Mouse (Mus musculus) urinary bladder, postnatal 4 days (tissue): Measurements from ENCODE around the gene Cisd1.
"Not testable (repeated sequence)": the region's sequence is repeated elsewhere in the genome, so short reads cannot be mapped to it uniquely, and the experiment has no call there.

Experiments used
- DNase-seq, 2 experiments: peaks; one replicate each; pipeline ENCODE4 v3.0.0; 2021 to 2022; ENCODE audit warnings: low spot score in 2 of 2

Cisd1 gene

GRCm38 (mm10) chr10:71344579-71345143, at the start of gene Cisd1:
TSS of gene Cisd1 (minus strand) at chr10:71344954.
- DNase-seq, result peak; percentile 91

GRCm38 (mm10) chr10:71389311-71389710, 44.6 kb upstream of the Cisd1 start:
- DNase-seq, result no peak

DNA sequence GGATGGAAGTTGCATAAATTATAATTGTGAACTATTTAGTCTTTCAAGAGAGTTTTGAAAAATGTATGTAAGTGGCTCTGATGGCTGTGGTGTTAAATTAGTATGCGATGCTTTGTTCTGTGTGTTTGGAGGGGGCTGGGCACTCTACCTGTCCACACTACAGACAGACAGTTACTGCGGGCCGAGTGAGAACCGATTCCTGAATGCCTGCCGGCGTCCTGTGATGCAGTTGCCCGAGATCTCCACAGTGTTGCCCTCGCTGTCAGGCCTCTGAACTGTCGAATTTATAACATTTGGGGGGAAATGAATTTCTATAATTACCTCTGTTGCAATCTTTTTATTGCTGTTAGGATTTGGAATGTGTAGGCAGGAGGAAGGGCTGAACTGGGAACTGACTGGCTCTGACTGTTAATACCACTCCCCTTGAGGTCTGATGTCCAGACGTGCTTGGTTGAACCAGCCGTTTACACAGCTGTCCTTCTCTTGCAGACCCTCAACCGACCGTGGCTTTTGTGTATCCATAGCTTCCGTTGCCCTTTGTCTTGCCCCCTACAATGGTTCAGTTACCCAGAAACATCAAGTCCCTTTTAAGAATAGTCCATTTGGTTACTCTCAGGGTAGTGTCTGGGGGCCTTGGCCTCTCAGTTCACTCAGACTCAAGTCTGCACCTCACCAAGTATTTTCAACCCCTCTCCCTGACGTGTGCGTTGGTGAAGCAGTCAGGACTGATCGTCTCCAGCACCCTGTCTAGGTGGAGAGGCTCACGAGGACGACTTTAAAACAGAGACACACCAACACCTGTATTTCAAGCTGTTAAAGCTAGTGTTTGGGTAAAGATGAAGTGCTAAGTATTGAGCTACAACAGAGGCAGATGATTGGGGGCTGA, 39.6 kb upstream of the Cisd1 start:
- no peak for DNase-seq

DNA sequence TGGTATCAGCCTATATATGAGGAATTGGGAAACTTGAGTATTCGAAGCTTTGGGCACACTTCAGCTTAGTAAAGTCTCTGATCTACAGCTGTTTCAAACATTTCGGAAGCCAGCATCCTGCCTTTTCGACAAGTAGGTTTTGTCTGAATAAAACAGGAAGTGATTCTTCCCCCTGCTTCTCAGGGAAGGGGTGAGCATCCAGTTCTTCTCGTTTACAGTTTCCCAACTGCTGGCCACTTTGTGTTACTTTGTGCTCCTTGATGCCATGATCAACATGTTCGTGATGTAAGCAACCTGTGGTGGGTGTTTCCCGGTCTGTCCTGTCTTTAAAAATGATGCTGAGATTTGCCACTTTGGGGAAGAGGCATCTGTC, 38.8 kb upstream of the Cisd1 start:
- DNase-seq, result not testable (repeated sequence)

DNA sequence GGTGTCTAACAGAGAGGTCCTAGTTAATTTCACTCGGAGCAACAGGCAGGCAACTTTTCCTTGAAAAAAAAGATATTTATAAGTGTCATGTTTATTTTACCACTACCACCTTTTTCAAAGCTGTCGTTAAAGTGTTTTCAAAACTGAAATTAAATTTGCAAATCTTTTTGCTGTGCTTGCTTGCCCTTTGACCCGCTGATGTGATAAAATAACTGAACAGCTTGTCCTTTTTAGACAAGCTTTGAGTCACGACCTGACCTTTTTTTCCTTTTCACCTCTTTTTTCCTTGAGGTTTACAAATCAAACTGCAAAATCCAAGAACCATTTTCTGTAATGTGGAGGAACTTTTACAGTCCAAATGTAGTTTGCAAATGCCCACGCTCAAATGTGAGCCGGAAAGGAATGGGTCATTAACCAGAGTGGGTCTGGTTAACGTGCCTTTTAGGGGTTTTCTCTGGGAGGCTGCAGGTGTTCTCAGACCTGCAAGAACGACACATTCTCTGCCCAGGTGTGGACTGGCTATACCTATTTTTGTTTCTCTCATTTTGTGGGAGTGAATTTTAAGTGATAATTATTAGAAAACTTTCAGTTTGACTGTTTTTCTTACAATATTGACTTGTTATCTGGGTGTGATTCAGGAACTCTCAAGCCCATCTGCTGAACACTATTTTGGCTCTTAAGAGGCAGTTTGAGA, 38.3 kb upstream of the Cisd1 start:
- no peak for DNase-seq

- DNase-seq, result no peak
Observed at GRCm38 (mm10) chr10:71382109-71382508, 37.4 kb upstream of the Cisd1 start.

DNA sequence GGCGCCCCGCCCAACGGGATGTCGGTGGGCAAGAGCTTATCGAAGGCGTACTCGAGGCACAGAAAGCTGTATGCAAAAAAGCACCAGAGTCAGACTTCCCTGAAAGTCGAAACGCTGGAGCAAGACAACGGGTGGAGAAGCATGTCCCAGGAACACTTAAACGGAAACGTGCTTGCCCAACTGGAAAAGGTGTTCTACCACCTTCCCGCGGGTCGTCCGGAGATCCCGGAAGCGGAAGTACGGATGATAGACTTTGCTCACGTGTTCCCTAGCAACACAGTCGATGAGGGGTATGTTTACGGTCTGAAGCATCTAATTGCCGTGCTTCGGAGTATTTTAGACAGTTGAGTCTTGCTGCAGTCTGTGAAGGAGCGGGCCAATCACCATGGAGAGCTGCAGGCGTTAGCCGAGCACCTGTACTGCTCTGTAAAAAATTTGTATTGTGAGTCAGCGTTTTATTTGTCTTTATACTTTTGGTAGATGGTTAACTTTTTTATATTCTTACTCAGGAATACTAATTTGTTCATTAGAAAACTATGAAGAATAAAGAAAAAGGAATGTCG, 36.8 kb upstream of the Cisd1 start:
- no peak for DNase-seq

DNA sequence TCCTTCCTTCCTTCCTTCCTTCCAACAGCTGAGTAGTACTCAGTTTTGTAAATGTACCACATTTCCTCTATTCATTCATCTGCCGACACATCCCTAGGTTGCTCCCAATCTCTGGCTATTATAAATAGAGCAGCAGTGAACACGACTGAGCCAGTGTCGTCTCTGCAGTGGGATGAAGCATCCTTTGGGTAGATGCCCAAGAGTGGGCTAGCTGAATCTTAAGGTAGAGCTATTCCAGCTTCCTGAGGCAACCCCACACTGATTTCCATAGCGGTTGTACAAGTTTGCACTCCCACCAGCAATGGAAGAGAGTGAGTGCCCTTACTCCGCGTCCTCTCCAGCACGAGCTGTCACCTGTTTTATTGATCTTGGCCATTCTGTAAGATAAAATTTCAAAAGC, 35.7 kb upstream of the Cisd1 start:
- DNase-seq, result no peak

GRCm38 (mm10) chr10:71376014-71376413, 31.3 kb upstream of the Cisd1 start:
- DNase-seq, result no peak

- DNase-seq, result no peak
Observed at GRCm38 (mm10) chr10:71373706-71374105, 29.0 kb upstream of the Cisd1 start.

- no peak for DNase-seq
Observed at GRCm38 (mm10) chr10:71371881-71372280, 27.1 kb upstream of the Cisd1 start.

DNA sequence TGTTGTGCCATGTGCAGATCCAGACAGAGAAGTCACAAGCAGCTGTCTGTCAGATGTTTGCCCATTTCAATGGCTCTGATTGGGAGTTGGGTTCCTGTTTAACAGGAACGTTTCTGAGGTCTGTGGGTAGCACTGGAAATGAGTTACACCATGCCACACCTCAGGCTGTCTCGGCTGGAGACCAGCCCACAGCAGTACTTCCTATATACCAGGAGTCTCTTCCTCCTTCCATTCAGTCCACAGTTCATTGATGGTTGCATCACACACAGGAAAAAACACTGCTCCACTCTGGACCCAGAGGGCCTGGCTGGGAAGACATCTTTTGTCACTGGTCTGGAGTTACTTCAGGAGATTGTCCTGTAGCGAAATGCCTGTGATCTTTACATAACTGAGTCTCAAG, 24.7 kb upstream of the Cisd1 start:
- no peak for DNase-seq

DNA sequence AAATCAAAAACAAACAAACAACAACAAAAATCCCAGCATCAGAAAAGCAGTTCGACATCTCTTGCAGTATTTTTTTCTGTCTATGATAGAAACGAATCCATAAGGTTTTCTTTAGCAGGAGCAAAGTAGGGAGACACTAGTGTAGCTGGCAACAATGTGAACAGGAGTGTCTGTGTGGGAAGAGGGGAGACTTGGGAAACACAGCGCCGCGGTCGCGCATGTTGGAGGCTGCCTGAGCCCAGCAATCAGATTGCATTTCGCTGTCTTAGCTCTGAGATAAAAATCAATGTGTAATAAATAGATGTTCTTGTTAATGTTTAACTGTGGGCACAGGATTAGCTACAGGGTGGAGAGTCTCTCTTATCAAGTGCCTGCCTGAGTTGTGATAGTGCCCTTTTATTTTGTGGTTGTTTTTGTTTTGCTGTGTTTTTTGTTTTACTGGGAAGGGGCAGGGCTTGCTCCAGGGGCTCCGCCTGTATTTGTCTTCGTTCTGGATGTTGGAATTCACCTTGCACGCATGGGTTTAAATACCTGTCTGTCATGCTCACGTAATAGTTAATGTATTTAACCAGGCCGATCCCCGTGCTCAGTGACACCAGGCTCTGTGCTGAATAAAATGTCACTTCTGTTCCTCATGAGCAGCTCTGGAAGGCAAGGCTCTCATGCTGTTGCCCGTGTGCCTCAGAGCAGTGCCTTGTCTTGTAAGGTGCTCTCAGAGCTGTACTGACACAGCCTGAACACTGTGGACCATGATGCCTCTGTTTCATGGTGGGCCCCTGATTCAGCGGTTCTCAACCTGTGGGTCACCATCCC, 23.6 kb upstream of the Cisd1 start:
- no peak for DNase-seq

DNA sequence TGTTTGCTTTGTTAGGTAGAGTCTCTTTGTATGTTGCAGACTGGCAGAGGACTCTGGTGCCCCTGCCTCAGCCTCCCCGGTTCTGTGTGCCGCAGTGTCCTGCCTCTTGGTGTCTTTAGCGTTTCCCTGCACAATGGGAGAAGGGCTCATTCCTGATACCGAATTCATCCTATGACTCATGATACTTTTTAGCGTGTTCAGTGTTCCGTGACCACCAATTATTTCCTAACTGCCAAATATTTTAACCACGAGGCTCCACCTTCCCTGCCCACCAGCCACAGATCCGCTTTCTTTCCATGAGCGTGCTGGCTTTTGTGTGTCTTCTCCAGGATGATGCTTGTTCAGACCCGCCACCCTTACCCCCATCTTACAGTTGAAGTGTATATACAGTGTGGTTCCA, 19.1 kb upstream of the Cisd1 start:
- no peak for DNase-seq

GRCm38 (mm10) chr10:71363440-71363839, 18.7 kb upstream of the Cisd1 start:
- DNase-seq, result no peak

GRCm38 (mm10) chr10:71361836-71362562, 17.2 kb upstream of the Cisd1 start:
- no peak for DNase-seq

GRCm38 (mm10) chr10:71361044-71361443, 16.3 kb upstream of the Cisd1 start:
- no peak for DNase-seq

DNA sequence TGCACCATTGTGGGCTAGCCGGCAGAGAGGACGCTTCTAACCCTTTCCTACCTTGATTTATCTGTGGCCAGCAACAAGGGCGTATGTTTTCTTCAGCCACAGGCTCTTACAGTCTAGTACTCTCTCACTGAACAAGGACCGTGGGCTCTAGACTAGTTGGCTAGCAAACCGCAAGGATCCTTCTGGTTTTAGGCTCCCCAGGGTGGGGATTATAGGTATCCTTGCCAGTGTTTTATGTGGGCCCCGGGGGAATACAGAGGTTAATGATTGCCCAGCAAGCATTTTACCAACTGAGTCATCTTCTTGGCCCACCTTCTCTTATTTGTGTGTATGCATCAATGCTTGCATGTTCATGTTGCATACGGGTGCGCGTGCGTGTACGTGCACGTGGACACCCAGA, 10.2 kb upstream of the Cisd1 start:
- DNase-seq, result no peak

DNA sequence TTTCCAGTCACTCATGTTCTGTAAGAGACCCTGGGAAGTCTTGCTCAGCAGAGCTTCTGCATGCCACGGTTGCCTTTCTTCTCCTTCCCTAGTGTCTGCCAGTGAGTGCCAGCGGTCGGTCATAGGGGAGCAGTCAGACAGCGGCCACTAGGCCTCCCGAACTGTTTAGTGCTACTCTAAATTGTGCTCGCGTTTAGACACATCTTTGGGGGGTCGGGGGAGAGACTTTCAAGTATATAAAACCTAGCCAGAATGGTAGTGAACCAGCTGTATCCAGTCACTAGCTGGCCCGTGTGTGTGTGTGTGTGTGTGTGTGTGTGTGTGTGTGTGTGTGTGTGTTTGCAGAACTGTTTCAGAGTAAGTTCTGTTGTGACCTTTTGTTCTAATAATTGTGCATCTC, 9.1 kb upstream of the Cisd1 start:
- no peak for DNase-seq

DNA sequence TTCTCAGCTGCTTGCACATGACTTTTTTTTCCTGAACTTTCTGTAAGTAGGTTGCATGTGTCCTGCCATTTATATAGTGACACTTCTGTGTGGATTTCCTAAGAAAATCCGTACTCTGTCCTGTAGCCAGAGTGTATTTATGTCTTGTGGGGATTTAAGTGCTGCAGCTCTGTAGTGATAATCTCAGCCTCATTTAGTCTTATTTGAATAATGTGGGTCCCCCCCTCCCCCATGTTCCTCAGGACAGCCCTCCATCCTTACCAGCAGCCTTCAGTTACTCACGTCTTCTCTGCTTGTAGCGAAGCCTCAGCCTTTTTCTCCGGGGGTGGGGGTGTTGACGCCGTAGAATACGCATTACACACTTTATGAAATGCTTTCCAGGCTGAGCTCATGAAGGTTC, 6.5 kb upstream of the Cisd1 start:
- no peak for DNase-seq

DNA sequence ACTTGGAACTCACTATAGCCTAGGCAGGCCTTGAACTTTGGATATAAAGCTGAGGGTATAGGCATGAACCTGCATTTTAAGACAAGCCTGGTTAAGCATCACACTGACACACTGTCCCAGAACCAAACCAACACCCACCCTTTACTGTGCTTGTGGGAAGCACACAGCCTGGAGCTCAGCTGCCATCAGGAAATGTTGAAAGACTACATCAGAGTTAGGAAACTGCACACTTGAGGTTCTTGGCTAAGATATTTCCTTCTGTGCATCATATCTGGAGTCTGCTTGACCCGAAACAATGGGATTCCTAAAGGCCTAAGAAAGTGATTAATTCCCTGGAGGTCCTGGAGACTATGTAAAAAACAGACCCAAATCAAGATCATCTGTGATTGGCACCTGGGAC, 4.5 kb upstream of the Cisd1 start:
- no peak for DNase-seq
